Mouse (Mus musculus): ENCODE results near the gene Fgd6.

- no peak for TF ChIP-seq CTCF (IDR thresholded peaks at IDR 0.05; ENCODE audit: insufficient read depth, low read depth, low read length)
- TF ChIP-seq POLR2A (IDR thresholded peaks at IDR 0.05; ENCODE audit: insufficient read depth, low read depth, low read length), result no peak
Observed at GRCm38 (mm10) chr10:94097081-94097845, 61.5 kb downstream of the Fgd6 start.
